Mouse (Mus musculus) spleen, adult 2 months (tissue): ENCODE results near the gene Nfia.

Experiments
- CTCF ChIP-seq: fragments of 200-500 bp; IDR thresholded peaks from 2 replicates; pipeline ENCODE4 v1.5.1; 2011; ENCODE audit warnings: mild to moderate bottlenecking, inconsistent platforms; ENCODE audit not compliant: insufficient read depth, insufficient read length, insufficient replicate concordance; ENCODE audit errors: extremely low read depth
- POLR2A ChIP-seq: fragments of 200-500 bp; IDR thresholded peaks from 2 replicates; pipeline ENCODE4 v1.6.1; 2011; ENCODE audit warnings: low read depth, low read length, inconsistent platforms

DNA sequence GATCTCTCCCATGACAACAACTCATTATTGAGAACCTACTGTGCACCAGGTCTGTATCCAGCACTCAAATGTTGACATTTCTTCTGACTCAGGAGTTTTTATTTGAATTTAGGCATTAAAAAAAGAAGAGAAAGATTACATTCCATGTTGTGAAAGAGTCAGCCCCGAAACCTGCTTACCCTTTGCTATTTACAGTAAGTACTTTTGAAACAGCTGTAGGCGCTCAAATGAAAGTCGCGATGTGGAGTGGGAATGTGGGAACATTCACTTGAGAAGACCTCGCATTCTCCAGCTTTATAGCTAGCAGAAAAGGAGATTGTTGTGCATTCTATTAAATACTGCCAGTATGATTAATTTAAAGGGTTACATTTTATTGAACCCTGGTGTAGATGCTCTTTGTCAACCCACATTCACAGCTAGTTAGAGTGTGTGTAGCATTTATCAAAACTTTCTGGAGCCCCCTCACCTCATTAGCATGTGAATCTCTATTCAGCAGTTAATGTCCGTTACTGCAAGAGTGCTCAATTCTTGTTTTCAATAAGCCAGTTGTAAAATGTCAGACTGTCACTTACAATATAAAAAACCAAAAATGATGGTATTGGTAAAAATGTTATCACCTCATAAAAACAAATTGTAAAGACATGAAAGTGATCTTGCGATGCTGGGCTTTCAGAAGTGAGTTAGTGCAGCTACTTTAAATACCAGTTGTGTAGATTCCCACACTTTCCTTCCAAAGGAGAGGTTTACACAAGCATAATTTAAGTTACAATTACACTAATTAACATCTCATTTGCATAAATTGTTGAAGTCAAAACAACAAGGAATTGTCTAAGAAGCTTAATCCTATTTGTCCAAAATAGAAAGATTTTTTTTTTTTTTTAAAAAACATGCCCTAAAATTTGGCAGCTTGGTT, 33.6 kb downstream of the Nfia start:
- TF ChIP-seq POLR2A (no peak), CTCF (no peak)
